Mouse (Mus musculus) cortical plate, adult 2 months (tissue): ENCODE results near the gene Camk2n1.

ENCODE experiments used
- CTCF ChIP-seq: fragments of 200-500 bp; IDR thresholded peaks from 2 replicates; pipeline ENCODE4 v1.5.1; 2011; ENCODE audit warnings: mild to moderate bottlenecking, control low read depth, low read length; ENCODE audit not compliant: insufficient read depth; ENCODE audit errors: extremely low read depth
- POLR2A ChIP-seq: fragments of 200-500 bp; IDR thresholded peaks from 2 replicates; pipeline ENCODE4 v1.6.1; 2011; ENCODE audit warnings: mild to moderate bottlenecking, low read length, control low read depth; ENCODE audit not compliant: insufficient read depth; ENCODE audit errors: extremely low read depth

GRCm38 (mm10) chr4:138494905-138495304 lies 40.8 kb downstream of the Camk2n1 start:
- no peak for TF ChIP-seq CTCF
- TF ChIP-seq POLR2A, result no peak
